8 mouse cellular contexts compared by ENCODE assay signal in the genomic region with DNA sequence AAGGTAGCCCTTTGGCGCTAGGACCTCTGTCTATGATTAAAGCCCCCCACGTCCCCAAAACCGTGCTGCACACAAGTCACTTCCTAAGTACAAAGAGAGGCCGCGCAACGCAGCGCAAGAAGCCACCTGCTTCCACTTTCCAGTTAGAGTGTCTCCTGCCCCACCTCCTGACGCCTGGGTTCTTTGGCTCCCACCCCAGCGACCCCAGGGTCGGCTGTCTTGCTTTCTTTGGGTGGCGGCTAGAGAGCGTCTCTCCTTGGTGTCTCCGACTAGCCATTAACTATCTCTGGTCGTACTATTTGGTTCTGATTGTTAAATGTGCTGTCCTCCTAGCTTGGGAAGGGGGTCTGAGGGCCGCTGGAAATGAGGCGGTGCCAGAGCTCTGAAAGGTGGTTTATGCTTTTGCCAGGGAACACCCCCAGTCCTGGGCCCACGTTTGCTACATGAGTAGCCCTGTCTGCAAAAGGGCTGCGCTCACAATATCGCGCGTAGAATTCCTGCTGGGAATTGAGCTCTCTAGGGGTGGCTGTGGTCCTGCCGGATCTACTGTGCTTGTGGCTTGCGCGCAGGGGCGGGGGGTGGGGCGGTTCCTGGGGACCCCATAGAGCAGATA. TPM values are rescaled to one million over a fixed set of nuclear protein-coding genes. Genes with fewer than 3 reads are reported as not detected.
DNase-seq lines count a peak whose midpoint lies in the region; ATAC-seq lines count a peak whose summit lies in the region.

No protein-coding gene starts in this region.

- H3K4me1 ChIP-seq in kidney, embryonic 15.5 days = peaks cover 23% of the 10 kb centered on the region
- peaks cover 23% of the 10 kb centered on the region for H3K4me1 ChIP-seq in hindbrain, embryonic 13.5 days (replicated peaks)

- no peak for DNase-seq in kidney, adult 11 months
- DNase-seq in cerebellum, adult 9-11 months = peak; percentile 65
- peak; percentile 59 for DNase-seq in neural tube, embryonic 10.5 days (ENCODE audit: extremely low spot score, low spot score)
- no peak for DNase-seq in adrenal gland, adult 8-10 months
- no peak for DNase-seq in layer of hippocampus, adult 18-20 months (ENCODE audit: low spot score in 2 of 2)

- 1% methylated on average over 26 of the region's 26 CpGs for WGBS in kidney, embryonic 15.5 days
- WGBS in hindbrain, embryonic 13.5 days = 1% methylated on average over 26 of the region's 26 CpGs

- no peak overlapping the region for H3K9ac ChIP-seq in kidney, embryonic 15.5 days
- peak overlapping the region; percentile 80 for H3K9ac ChIP-seq in hindbrain, embryonic 13.5 days

- peak overlapping the region; percentile 51 for H3K4me3 ChIP-seq in kidney, embryonic 15.5 days (replicated peaks)
- H3K4me3 ChIP-seq in hindbrain, embryonic 13.5 days = peak overlapping the region; percentile 68

- no peaks in the 10 kb centered on the region for H3K36me3 ChIP-seq in kidney, embryonic 15.5 days
- H3K36me3 ChIP-seq in hindbrain, embryonic 13.5 days = peaks cover 11% of the 10 kb centered on the region; the same call in 1 of the 2 replicates

- H3K4me2 ChIP-seq in kidney, embryonic 15.5 days = peak overlapping the region; percentile 93
- H3K4me2 ChIP-seq in hindbrain, embryonic 13.5 days = peak overlapping the region; percentile 99

- H3K9me3 ChIP-seq in kidney, embryonic 15.5 days (replicated peaks) = no peaks in the 10 kb centered on the region
- no peaks in the 10 kb centered on the region for H3K9me3 ChIP-seq in hindbrain, embryonic 13.5 days

- ATAC-seq in kidney, embryonic 15.5 days (replicated peaks; ENCODE audit: low FRiP score) = no peak
- no peak for ATAC-seq in hindbrain, embryonic 13.5 days (ENCODE audit: low FRiP score)
- no peak for ATAC-seq in monocyte, adult 5-6 weeks (replicated peaks; ENCODE audit: insufficient number of reproducible peaks, low FRiP score, low TSS enrichment, poor library complexity, severe bottlenecking)

- H3K27ac ChIP-seq in kidney, embryonic 15.5 days = no peak overlapping the region
- peak overlapping the region; percentile 40; the same call in 1 of the 2 replicates for H3K27ac ChIP-seq in hindbrain, embryonic 13.5 days

- H3K27me3 ChIP-seq in kidney, embryonic 15.5 days = peaks cover 89% of the 10 kb centered on the region
- peaks cover 69% of the 10 kb centered on the region for H3K27me3 ChIP-seq in hindbrain, embryonic 13.5 days

RNA-seq across cellular contexts. Expression of gene Wnt7a, which starts 0.9 kb away (rescaled TPM):
- 0.05 and 0.19 TPM in 2 replicates for polyA plus RNA-seq in kidney, embryonic 15.5 days (2015; fragmentation: Nextera tagmentation; extraction: Ambion mirVana)
- 10.5 and 11.5 TPM in 2 replicates for polyA plus RNA-seq in hindbrain, embryonic 13.5 days (2015; fragmentation: Nextera tagmentation; extraction: Ambion mirVana)
- not detected for total RNA-seq in adrenal gland, adult 8-10 months (2022)
- total RNA-seq in layer of hippocampus, adult 18-20 months (2021) = 10 to 100 TPM; 18.8 to 27.8 TPM
- total RNA-seq in monocyte, adult 5-6 weeks (2017) = not detected in 3 replicates

Comparison
In these comparisons a context has a peak if more than half of its experiments do, and no peak if none do; other contexts are left out.
1. DNase-seq: peak in cerebellum, adult 9-11 months (single experiment) and neural tube, embryonic 10.5 days (single experiment); none in kidney, adult 11 months (single experiment), adrenal gland, adult 8-10 months (single experiment) and layer of hippocampus, adult 18-20 months (0 of 2).
2. RNA of gene Wnt7a, which starts 0.9 kb away (total RNA-seq): 18.8 to 27.8 TPM in layer of hippocampus, adult 18-20 months; not detected in adrenal gland, adult 8-10 months and not detected in monocyte, adult 5-6 weeks; every median in the first group is over 10 times any median in the second.